Mouse (Mus musculus): ENCODE measurements around the gene Tex44. TPM values are rescaled to one million over a fixed set of nuclear protein-coding genes. Genes with fewer than 3 reads are reported as not detected.
"Not testable (repeated sequence)": the region's sequence is repeated elsewhere in the genome, so short reads cannot be mapped to it uniquely, and the experiment has no call there.

The Tex44 gene
- total and polyA plus RNA-seq, 3 experiments: 0.16 TPM; not detected in 2

DNA sequence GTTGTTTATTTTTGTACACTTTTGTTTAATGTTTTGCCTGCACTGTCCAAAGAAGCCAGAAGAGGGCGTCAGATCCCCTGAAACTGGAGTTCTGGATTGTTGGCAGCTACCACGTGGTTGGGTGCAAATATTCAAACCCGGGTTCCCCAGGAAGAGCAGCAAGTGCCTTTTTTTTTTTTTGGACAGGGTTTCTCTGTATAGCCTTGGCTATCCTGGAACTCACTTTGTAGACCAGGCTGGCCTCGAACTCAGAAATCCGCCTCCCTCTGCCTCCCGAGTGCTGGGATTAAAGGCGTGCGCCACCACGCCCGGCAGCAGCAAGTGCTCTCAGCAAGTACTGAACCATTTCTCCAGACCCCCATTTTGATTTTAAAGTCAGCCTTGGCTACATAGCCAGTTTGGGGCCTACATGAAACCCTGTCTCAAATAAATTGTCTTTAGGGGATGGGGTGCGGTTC, 45.4 kb downstream of the Tex44 start:
- H3K9me3 ChIP-seq (replicated peaks); H3K27me3 ChIP-seq (ENCODE audit: insufficient read depth, low read length); H3K36me3 ChIP-seq (replicated peaks); ATAC-seq (ENCODE audit: extremely low read depth, insufficient number of reproducible peaks, low FRiP score, poor library complexity, severe bottlenecking): not testable (repeated sequence)
- peak; percentile 41; the same call in 1 of the 2 replicates for TF ChIP-seq CTCF (IDR thresholded peaks at IDR 0.05; ENCODE audit: low read depth, low read length)
- DNase-seq (ENCODE audit: low spot score): peak; percentile 55
- H3K4me3 ChIP-seq (ENCODE audit: low read depth, low read length): peak overlapping the region; percentile 65; the same call in 1 of the 2 replicates
- H3K4me1 ChIP-seq (ENCODE audit: insufficient read depth, low read depth, low read length): peaks cover 31% of the 10 kb centered on the region

DNA sequence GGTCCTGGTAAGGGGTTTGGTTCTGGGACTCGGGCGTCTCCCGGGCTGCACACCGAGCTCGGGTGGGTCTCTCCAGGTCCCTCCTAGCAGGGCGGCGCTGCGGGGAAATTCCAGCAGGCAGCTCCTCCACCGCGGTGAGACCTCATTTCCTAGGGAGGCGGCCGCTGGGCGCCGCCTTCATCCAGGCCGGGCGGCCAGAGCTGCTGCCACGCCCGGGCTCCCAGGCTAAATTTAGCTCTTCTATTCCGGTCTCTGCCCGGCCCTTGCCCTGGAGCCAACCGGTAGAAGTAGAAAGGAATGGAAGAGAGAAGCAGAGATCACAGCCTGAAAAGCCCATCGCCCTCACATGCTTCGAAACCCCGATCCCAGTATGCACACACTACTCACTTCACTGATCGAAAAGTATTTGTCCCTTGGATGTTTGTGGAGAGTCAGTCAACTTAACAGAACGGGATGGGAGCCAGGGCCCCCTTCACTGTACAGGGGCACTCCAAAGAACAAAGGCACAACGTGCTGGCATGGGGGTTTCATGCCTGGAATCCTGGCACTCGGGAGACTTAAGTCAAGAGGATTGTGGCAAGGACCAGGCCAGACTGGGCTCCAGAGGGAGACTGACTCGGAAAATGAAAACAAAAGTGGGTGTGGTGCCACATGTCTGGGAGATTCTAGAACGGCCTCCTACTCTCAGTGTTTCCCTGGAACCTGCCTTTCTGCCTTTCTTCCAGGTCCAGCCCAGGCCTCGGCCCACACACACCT, 46.2 kb downstream of the Tex44 start:
- H3K27me3 ChIP-seq (ENCODE audit: insufficient read depth, low read length): no peaks in the 10 kb centered on the region
- H3K9me3 ChIP-seq (replicated peaks): no peaks in the 10 kb centered on the region
- peak; percentile 52 for ATAC-seq (ENCODE audit: extremely low read depth, insufficient number of reproducible peaks, low FRiP score, poor library complexity, severe bottlenecking)
- peak overlapping the region; percentile 65; the same call in 1 of the 2 replicates for H3K4me3 ChIP-seq (ENCODE audit: low read depth, low read length)
- TF ChIP-seq TAL1 (conservative IDR thresholded peaks at IDR 0.05; ENCODE audit: low read depth, low read length) (no peak), GATA2 (IDR thresholded peaks at IDR 0.05; ENCODE audit: borderline replicate concordance, low read depth, low read length) (no peak)
- peaks cover 35% of the 10 kb centered on the region for H3K4me1 ChIP-seq (ENCODE audit: insufficient read depth, low read depth, low read length)
- H3K36me3 ChIP-seq (replicated peaks): no peaks in the 10 kb centered on the region
- peak; percentile 64 for DNase-seq (ENCODE audit: low spot score)

DNA sequence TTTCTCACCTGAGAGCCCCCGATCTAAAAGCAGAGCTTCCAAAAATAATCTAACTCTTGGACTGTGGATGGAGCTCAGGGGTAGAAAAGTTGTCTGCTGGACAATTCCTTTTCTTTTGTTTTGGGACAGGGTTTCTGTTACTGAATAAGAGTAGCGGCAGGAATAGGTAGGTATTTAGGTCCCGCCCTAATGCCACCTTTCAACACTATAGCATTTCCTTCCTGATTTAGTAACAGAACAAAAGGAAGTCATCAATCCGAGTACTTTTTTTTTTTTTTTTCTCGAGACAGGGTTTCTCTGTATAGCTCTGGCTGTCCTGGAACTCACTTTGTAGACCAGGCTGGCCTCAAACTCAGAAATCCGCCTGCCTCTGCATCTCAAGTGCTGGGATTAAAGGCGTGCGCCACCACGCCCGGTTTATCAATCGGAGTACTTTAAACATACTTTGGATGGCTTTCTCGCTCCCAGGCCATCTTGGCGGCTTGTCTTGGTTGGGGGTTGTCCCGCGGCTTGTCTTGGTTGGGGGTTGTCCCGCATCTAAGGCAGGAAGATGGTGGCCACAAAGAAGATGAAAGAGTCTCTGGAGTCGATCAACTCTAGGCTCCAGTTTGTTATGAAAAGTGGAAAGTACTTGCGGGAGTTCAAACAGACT, 47.1 kb downstream of the Tex44 start:
- no peak overlapping the region for H3K4me3 ChIP-seq (ENCODE audit: low read depth, low read length)
- peaks cover 41% of the 10 kb centered on the region for H3K4me1 ChIP-seq (ENCODE audit: insufficient read depth, low read depth, low read length)
- no peak for DNase-seq (ENCODE audit: low spot score)
- no peak for ATAC-seq (ENCODE audit: extremely low read depth, insufficient number of reproducible peaks, low FRiP score, poor library complexity, severe bottlenecking)
- H3K36me3 ChIP-seq (replicated peaks): no peaks in the 10 kb centered on the region
- H3K9me3 ChIP-seq (replicated peaks): peaks cover 5% of the 10 kb centered on the region
- no peak for TF ChIP-seq GATA1 (IDR thresholded peaks at IDR 0.05; ENCODE audit: borderline replicate concordance, low read length)
- no peak for TF ChIP-seq GATA2 (IDR thresholded peaks at IDR 0.05; ENCODE audit: borderline replicate concordance, low read depth, low read length)
- TF ChIP-seq CTCF (IDR thresholded peaks at IDR 0.05; ENCODE audit: low read depth, low read length): no peak
- TF ChIP-seq POLR2AphosphoS5 (IDR thresholded peaks at IDR 0.05; ENCODE audit: insufficient replicate concordance, low read depth, low read length): no peak
- no peaks in the 10 kb centered on the region for H3K27me3 ChIP-seq (ENCODE audit: insufficient read depth, low read length)

Other genes starting within 250 kb of the Tex44 start
- not detected in 2 replicates for gene B3gnt7, start 123.5 kb upstream of the Tex44 start, total RNA-seq (2014; fragmentation: Nextera tagmentation)
- 0.12 and 0.16 TPM in 2 replicates for gene B3gnt7, start 123.5 kb upstream of the Tex44 start, total RNA-seq (2017)
- 0.02 TPM in 1 of 2 replicates, not detected in the other for gene B3gnt7, start 123.5 kb upstream of the Tex44 start, polyA plus RNA-seq (2012)
- gene Ncl, start 66.9 kb upstream of the Tex44 start, total RNA-seq (2014; fragmentation: Nextera tagmentation): 1,241 and 1,318 TPM in 2 replicates
- 259 and 387 TPM in 2 replicates for gene Ncl, start 66.9 kb upstream of the Tex44 start, total RNA-seq (2017)
- gene Ncl, start 66.9 kb upstream of the Tex44 start, polyA plus RNA-seq (2012): 2,119 and 2,262 TPM in 2 replicates
- gene Nmur1, start 101 bp upstream of the Tex44 start, total RNA-seq (2014; fragmentation: Nextera tagmentation): not detected in 2 replicates
- not detected in 2 replicates for gene Nmur1, start 101 bp upstream of the Tex44 start, total RNA-seq (2017)
- gene Nmur1, start 101 bp upstream of the Tex44 start, polyA plus RNA-seq (2012): not detected in 2 replicates
- gene Ptma, start 100.4 kb downstream of the Tex44 start, total RNA-seq (2014; fragmentation: Nextera tagmentation): 2,671 and 3,097 TPM in 2 replicates
- gene Ptma, start 100.4 kb downstream of the Tex44 start, total RNA-seq (2017): 4,796 and 5,087 TPM in 2 replicates
- gene Ptma, start 100.4 kb downstream of the Tex44 start, polyA plus RNA-seq (2012): 14,052 and 14,774 TPM in 2 replicates
- gene Pde6d, start 156.3 kb downstream of the Tex44 start, total RNA-seq (2014; fragmentation: Nextera tagmentation): 82.7 and 83.8 TPM in 2 replicates
- gene Pde6d, start 156.3 kb downstream of the Tex44 start, total RNA-seq (2017): 21.8 and 23.4 TPM in 2 replicates
- 56.7 and 72.3 TPM in 2 replicates for gene Pde6d, start 156.3 kb downstream of the Tex44 start, polyA plus RNA-seq (2012)
- gene Cops7b, start 156.6 kb downstream of the Tex44 start, total RNA-seq (2014; fragmentation: Nextera tagmentation): 16.9 and 33.6 TPM in 2 replicates
- gene Cops7b, start 156.6 kb downstream of the Tex44 start, total RNA-seq (2017): 29.1 and 29.3 TPM in 2 replicates
- gene Cops7b, start 156.6 kb downstream of the Tex44 start, polyA plus RNA-seq (2012): 43.8 and 47.6 TPM in 2 replicates
- not detected in 2 replicates for gene Nppc, start 244.2 kb downstream of the Tex44 start, total RNA-seq (2014; fragmentation: Nextera tagmentation)
- gene Nppc, start 244.2 kb downstream of the Tex44 start, total RNA-seq (2017): not detected in 2 replicates
- not detected in 2 replicates for gene Nppc, start 244.2 kb downstream of the Tex44 start, polyA plus RNA-seq (2012)